Mouse (Mus musculus): ENCODE measurements at regions not wholly inside any gene's neighbourhood (a gene's known extent, or its start where the extent isn't known, plus 50 kb on each side); places are given as distances from the start of the nearest gene placed in this dataset.

DNA sequence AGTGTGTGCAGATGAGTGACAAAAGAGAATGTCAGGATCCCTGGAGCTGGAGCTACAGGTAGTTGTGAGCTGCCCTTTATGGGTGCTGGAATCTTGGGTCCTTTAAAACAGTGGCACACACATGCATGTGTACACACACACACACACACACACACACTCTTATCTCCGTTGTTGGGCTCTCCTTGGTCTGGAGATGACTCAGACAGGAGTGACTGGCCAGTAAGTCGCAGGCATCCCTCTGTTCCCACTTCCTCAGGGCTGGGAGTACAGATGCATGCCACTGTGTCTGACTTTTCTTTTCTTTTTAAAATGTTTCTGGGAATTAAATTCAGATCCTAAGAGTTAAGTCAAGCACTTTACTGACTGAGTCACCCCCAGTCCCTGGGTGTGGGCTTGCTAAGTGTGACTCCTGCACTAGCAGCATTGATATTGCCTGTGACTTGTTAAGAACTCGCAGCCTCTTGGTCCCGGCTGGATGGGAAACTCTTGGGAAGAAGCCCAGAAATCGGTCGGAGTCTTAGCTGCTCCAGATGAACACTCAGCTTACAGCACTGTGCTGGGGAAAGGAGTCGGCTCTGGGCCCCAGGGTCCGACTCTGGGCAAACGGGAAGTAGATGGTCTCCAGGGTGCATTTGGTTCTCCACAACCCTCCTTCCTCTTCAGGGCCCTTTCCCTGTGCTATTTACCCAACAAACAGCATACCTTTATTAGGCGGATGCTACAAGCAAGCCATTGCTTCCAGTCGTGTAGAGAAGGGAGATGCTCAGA is 233.0 kb upstream of the Cxcr4 start:
- Histone ChIP-seq H3K79me2 (ENCODE audit: control insufficient read depth, insufficient read depth) (no peaks in the 10 kb centered on the region), H3K36me3 (ENCODE audit: control insufficient read depth, insufficient read depth) (no peaks in the 10 kb centered on the region), H3K4me3 (no peak overlapping the region), H3K27me3 (ENCODE audit: control insufficient read depth, insufficient read depth, insufficient read length) (no peaks in the 10 kb centered on the region), H3ac (ENCODE audit: control insufficient read depth, insufficient read length) (no peak overlapping the region), H3K4me2 (ENCODE audit: low read depth) (peak overlapping the region; percentile 75)
- TF ChIP-seq SRF (IDR thresholded peaks at IDR 0.05; ENCODE audit: control insufficient read depth, insufficient read length, low read depth) (no peak), MYOG (IDR thresholded peaks at IDR 0.05; ENCODE audit: control insufficient read depth in 1 of 3, insufficient read depth in 1 of 3, insufficient read length in 2 of 3, low read depth in 2 of 3) (no peak), USF1 (IDR thresholded peaks at IDR 0.05; ENCODE audit: low read depth) (no peak), MAX (IDR thresholded peaks at IDR 0.05; ENCODE audit: low read depth) (no peak), MYOD1 (IDR thresholded peaks at IDR 0.05; ENCODE audit: control insufficient read depth in 1 of 3, insufficient read length in 2 of 3, low read depth in 2 of 3) (no peak), TCF12 (IDR thresholded peaks at IDR 0.05; ENCODE audit: insufficient read depth, poor library complexity, severe bottlenecking) (no peak)

DNA sequence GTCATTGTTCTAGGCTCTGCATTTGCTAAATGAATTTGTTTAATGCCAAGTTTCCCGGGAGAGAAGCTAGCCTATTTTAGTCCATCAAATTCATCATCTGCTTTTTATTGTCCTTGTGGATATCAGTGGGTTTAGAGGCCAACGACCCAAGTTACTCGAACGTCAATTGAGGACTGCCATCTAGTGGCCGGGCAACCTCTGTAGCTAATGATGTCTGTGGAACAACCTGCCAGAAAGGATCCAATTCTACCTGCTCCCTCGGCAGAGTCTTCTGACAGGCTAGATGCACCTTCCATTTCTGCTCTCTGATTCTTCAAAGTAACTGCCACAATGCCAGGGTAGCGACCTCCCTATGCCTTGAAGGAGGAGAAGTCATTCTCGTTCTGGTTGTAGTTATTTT is 232.1 kb upstream of the Cxcr4 start:
- Histone ChIP-seq H3K4me3 (no peak overlapping the region), H3K79me2 (ENCODE audit: control insufficient read depth, insufficient read depth) (no peaks in the 10 kb centered on the region), H3K4me2 (ENCODE audit: low read depth) (peak overlapping the region; percentile 75), H3ac (ENCODE audit: control insufficient read depth, insufficient read length) (no peak overlapping the region), H3K27me3 (ENCODE audit: control insufficient read depth, insufficient read depth, insufficient read length) (no peaks in the 10 kb centered on the region), H3K36me3 (ENCODE audit: control insufficient read depth, insufficient read depth) (no peaks in the 10 kb centered on the region)
- TF ChIP-seq TCF3 (IDR thresholded peaks at IDR 0.05; ENCODE audit: insufficient read length, low read depth) (no peak), E2F4 (IDR thresholded peaks at IDR 0.05; ENCODE audit: insufficient read depth) (no peak), MAX (IDR thresholded peaks at IDR 0.05; ENCODE audit: low read depth) (no peak), MYOG (IDR thresholded peaks at IDR 0.05; ENCODE audit: control insufficient read depth in 1 of 3, insufficient read depth in 1 of 3, insufficient read length in 2 of 3, low read depth in 2 of 3) (no peak), POLR2A (IDR thresholded peaks at IDR 0.05; ENCODE audit: insufficient read length, low read depth) (no peak), USF1 (IDR thresholded peaks at IDR 0.05; ENCODE audit: low read depth) (no peak), REST (IDR thresholded peaks at IDR 0.05; ENCODE audit: insufficient read depth, insufficient read length) (no peak), TCF12 (IDR thresholded peaks at IDR 0.05; ENCODE audit: insufficient read depth, poor library complexity, severe bottlenecking) (no peak), SRF (IDR thresholded peaks at IDR 0.05; ENCODE audit: control insufficient read depth, insufficient read length, low read depth) (no peak), POLR2AphosphoS2 (IDR thresholded peaks at IDR 0.05; ENCODE audit: insufficient read length, low read depth) (no peak), CEBPB (IDR thresholded peaks at IDR 0.05; ENCODE audit: insufficient read depth, poor library complexity, severe bottlenecking) (no peak), MYOD1 (IDR thresholded peaks at IDR 0.05; ENCODE audit: control insufficient read depth in 1 of 3, insufficient read length in 2 of 3, low read depth in 2 of 3) (no peak)

DNA sequence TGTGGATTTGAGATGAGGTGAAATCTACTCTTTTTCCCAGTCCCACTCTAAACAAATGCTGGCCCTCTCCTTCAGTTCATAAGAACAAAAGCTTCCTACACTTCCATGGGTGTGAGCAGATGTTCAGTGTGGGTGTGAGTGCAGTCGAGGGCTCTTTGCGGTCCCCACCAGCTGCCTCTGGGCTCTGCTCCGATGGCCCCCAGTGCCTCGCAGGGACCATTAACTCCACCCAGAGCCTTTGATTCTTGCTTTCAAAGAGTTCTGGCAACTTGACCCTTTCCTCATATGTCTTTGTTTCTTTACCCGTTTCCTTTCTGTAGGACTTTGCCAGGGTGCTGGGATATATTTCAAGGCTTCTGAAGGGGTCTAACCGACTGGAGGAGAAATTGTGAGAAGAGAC is 229.9 kb upstream of the Cxcr4 start:
- Histone ChIP-seq H3ac (ENCODE audit: control insufficient read depth, insufficient read length) (no peak overlapping the region), H3K27me3 (ENCODE audit: control insufficient read depth, insufficient read depth, insufficient read length) (no peaks in the 10 kb centered on the region), H3K36me3 (ENCODE audit: control insufficient read depth, insufficient read depth) (no peaks in the 10 kb centered on the region), H3K79me2 (ENCODE audit: control insufficient read depth, insufficient read depth) (no peaks in the 10 kb centered on the region), H3K4me3 (no peak overlapping the region), H3K4me2 (ENCODE audit: low read depth) (no peak overlapping the region)
- TF ChIP-seq REST (IDR thresholded peaks at IDR 0.05; ENCODE audit: insufficient read depth, insufficient read length) (no peak), SRF (IDR thresholded peaks at IDR 0.05; ENCODE audit: control insufficient read depth, insufficient read length, low read depth) (no peak), E2F4 (IDR thresholded peaks at IDR 0.05; ENCODE audit: insufficient read depth) (no peak), TCF3 (IDR thresholded peaks at IDR 0.05; ENCODE audit: insufficient read length, low read depth) (no peak), POLR2AphosphoS2 (IDR thresholded peaks at IDR 0.05; ENCODE audit: insufficient read length, low read depth) (no peak), MYOD1 (IDR thresholded peaks at IDR 0.05; ENCODE audit: control insufficient read depth in 1 of 3, insufficient read length in 2 of 3, low read depth in 2 of 3) (no peak), USF1 (IDR thresholded peaks at IDR 0.05; ENCODE audit: low read depth) (no peak), MAX (IDR thresholded peaks at IDR 0.05; ENCODE audit: low read depth) (no peak), POLR2A (IDR thresholded peaks at IDR 0.05; ENCODE audit: insufficient read length, low read depth) (no peak), MYOG (IDR thresholded peaks at IDR 0.05; ENCODE audit: control insufficient read depth in 1 of 3, insufficient read depth in 1 of 3, insufficient read length in 2 of 3, low read depth in 2 of 3) (no peak), CEBPB (IDR thresholded peaks at IDR 0.05; ENCODE audit: insufficient read depth, poor library complexity, severe bottlenecking) (no peak), TCF12 (IDR thresholded peaks at IDR 0.05; ENCODE audit: insufficient read depth, poor library complexity, severe bottlenecking) (no peak)

DNA sequence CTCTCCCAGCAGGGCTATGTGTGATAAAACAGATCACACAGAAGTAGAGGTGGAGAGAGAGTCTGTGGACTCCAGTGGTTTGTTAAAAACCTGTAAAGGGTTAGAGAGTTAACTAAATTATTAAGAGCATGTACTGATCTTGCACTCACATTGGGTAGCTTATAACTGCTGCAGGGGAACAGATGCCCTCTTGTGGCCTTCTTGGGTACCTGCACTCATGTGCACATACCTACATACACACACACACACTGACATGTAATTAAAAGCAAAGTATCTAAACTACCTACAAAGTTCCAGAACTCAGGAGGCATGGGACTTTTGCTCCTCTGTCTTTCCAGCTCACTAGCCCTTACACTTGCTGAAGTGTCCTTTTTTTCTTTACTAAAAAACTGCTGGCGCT is 228.4 kb upstream of the Cxcr4 start:
- no peaks in the 10 kb centered on the region for H3K36me3 ChIP-seq (ENCODE audit: control insufficient read depth, insufficient read depth)
- no peak for TF ChIP-seq USF1 (IDR thresholded peaks at IDR 0.05; ENCODE audit: low read depth)
- no peak for TF ChIP-seq CEBPB (IDR thresholded peaks at IDR 0.05; ENCODE audit: insufficient read depth, poor library complexity, severe bottlenecking)
- TF ChIP-seq POLR2A (IDR thresholded peaks at IDR 0.05; ENCODE audit: insufficient read length, low read depth), result no peak
- no peak for TF ChIP-seq MYOD1 (IDR thresholded peaks at IDR 0.05; ENCODE audit: control insufficient read depth in 1 of 3, insufficient read length in 2 of 3, low read depth in 2 of 3)
- TF ChIP-seq E2F4 (IDR thresholded peaks at IDR 0.05; ENCODE audit: insufficient read depth), result no peak
- TF ChIP-seq TCF3 (IDR thresholded peaks at IDR 0.05; ENCODE audit: insufficient read length, low read depth), result no peak
- TF ChIP-seq POLR2AphosphoS2 (IDR thresholded peaks at IDR 0.05; ENCODE audit: insufficient read length, low read depth), result no peak
- no peak for TF ChIP-seq MYOG (IDR thresholded peaks at IDR 0.05; ENCODE audit: control insufficient read depth in 1 of 3, insufficient read depth in 1 of 3, insufficient read length in 2 of 3, low read depth in 2 of 3)
- TF ChIP-seq REST (IDR thresholded peaks at IDR 0.05; ENCODE audit: insufficient read depth, insufficient read length), result no peak
- no peak for TF ChIP-seq TCF12 (IDR thresholded peaks at IDR 0.05; ENCODE audit: insufficient read depth, poor library complexity, severe bottlenecking)
- TF ChIP-seq MAX (IDR thresholded peaks at IDR 0.05; ENCODE audit: low read depth), result no peak
- H3K79me2 ChIP-seq (ENCODE audit: control insufficient read depth, insufficient read depth), result no peaks in the 10 kb centered on the region
- H3ac ChIP-seq (ENCODE audit: control insufficient read depth, insufficient read length), result no peak overlapping the region
- no peaks in the 10 kb centered on the region for H3K27me3 ChIP-seq (ENCODE audit: control insufficient read depth, insufficient read depth, insufficient read length)
- H3K4me3 ChIP-seq, result no peak overlapping the region
- no peak overlapping the region for H3K4me2 ChIP-seq (ENCODE audit: low read depth)

Measured in myocyte (in vitro differentiated cells).